Mouse (Mus musculus) mesoderm, embryonic 11.5 days (tissue): ENCODE measurements at regions not wholly inside any gene's neighbourhood (a gene's known extent, or its start where the extent isn't known, plus 50 kb on each side); places are given as distances from the start of the nearest gene placed in this dataset.

Experiments used
- DNase-seq: peaks from one replicate; pipeline ENCODE4 v3.0.0-alpha.2; 2012; ENCODE audit warnings: low read depth, low spot score

DNA sequence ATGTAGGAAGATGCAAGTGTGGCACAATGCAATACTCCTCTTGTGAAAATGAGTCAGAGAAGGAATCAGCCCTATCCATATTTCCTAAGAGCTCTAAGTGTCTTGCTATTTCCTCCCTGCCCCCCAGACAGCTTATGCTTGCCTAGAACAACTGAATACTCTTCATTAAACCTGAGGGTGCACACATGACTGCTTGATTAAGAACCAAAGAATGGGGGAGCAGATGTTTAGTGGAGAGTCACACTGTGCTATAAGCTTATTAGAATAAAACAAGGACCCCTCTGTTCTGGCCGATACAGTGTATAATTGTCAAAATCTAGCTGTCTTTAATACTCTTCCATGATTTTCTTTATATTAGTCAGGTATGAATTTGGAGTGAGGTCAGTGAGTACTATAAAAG is 458.8 kb upstream of the Mon1b start:
- DNase-seq, result no peak

DNA sequence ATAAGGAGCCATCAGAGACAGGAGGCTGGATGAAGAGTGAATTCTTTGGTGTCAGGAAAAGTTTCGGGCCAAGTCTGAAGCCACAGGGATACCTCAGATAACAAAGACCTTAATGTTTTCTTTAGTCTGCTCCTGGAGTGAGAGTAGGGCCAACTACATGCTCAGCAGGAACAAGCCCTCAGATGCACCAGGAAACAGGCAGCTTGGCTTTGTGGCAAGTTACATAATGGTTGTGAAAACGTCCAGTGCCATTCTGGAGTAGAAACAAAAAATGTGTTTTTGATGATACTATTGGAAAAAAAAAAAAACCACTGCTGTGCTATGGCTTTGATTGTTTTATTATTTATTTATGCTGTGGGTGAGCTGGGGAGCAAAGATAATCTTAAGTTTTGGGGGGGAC is 452.2 kb upstream of the Mon1b start:
- DNase-seq, result no peak

DNA sequence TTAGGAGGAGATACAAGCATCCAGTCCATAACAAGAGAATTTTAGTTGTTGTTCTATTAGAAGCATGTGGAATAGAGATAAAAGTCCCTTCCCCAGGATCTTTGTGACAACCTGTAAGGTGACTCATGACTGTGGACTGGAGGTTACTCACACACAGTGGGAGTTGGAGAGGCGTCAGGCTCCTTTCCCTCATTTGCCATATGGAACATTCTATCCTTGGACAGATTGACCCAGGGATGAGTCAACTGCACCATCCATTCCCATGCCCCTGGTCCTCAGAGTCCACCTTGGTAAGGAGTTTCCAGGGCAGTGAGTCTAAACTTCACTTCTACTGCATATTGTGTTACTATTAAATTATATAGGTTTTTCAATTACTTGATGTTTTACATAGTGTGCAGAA is 444.9 kb upstream of the Mon1b start:
- no peak for DNase-seq

DNA sequence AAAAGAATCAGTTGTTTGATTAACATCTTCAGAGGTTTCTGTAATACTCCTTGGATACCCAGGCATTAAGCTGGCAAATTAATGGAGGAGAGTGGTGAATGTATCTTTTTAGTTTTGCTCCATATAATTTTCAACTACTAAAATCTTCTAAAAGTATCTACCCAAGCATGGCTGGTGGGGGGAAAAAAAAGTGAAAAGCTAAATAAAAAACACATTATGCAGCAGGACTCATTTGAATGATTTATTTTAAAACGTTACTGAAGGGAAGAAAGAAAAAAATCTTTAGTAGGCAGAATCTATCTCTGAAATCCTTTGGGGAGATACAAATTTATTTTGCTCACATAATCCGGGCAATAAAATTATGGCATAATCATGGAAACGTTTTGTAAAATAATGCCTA is 443.9 kb upstream of the Mon1b start:
- DNase-seq, result no peak
